Comparison of ENCODE assay signal across 8 mouse cellular contexts in the genomic region with DNA sequence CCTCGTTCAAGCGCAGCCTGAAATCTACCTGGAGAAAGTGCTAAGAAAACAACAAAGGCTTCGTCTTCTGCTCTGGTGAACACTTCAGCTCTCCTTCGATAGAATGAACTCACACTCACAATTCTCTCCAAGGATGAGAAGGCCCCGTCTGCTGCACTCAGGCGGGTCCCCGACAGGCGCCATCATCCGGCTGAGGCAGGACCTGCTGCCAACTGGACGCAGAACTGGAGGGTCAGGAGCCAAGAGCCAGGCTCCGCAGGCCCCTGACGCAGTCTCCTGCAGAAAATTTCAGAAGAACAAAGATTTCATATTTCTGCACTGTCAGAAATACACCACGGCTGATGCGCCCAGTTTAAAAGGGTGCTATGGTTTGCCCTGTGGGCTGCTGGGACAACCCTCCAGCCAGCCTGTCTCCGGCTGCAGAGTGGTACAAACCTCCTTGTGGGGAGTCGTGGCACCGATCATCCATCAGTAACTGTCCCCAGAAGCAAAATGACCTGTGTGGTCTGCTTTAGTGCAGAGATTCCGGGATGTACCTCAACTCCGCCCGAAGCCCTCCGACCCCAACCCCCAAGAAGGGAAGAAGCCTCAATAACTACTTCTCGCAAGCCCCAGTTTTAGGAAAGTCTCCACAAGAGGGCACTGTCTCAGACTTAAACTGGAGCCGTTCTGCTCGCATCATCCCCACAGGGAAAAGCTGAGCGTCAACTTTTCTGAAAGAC. TPM values are rescaled to one million over a fixed set of nuclear protein-coding genes. Genes with fewer than 3 reads are reported as not detected.
DNase-seq lines count a peak whose midpoint lies in the region; ATAC-seq lines count a peak whose summit lies in the region.

No protein-coding gene starts in this region.

- 20% methylated on average over 25 of the region's 25 CpGs for WGBS in heart, embryonic 14.5 days
- WGBS in kidney, embryonic 16.5 days: 13% methylated on average over 25 of the region's 25 CpGs
- WGBS in liver, embryonic 15.5 days (ENCODE audit: insufficient replicate concordance): 20% methylated on average over 25 of the region's 25 CpGs
- 15% methylated on average over 25 of the region's 25 CpGs for WGBS in neural tube, embryonic 14.5 days

- H3K4me1 ChIP-seq in heart, embryonic 14.5 days (ENCODE audit: control insufficient read depth in 2 of 2, insufficient read depth in 2 of 2, low read length in 2 of 2): peaks cover 0 to 2% of the 10 kb centered on the region in 2 experiments; a peak in 1 of 4 replicates
- H3K4me1 ChIP-seq in kidney, embryonic 16.5 days (ENCODE audit: insufficient read depth, low read length): peaks cover 8% of the 10 kb centered on the region; the same call in 1 of the 2 replicates
- H3K4me1 ChIP-seq in liver, embryonic 15.5 days (replicated peaks): no peaks in the 10 kb centered on the region
- no peaks in the 10 kb centered on the region for H3K4me1 ChIP-seq in neural tube, embryonic 14.5 days (ENCODE audit: control insufficient read depth, insufficient read depth, low read length)

- H3K4me3 ChIP-seq in heart, embryonic 14.5 days (ENCODE audit: control insufficient read depth in 1 of 2, insufficient read depth in 1 of 2, low read depth in 1 of 2, low read length in 2 of 2): peak overlapping the region; percentile 22 to 33
- peak overlapping the region; percentile 29 for H3K4me3 ChIP-seq in kidney, embryonic 16.5 days (ENCODE audit: low read length)
- no peak overlapping the region for H3K4me3 ChIP-seq in liver, embryonic 15.5 days (replicated peaks)
- peak overlapping the region; percentile 4; the same call in 1 of the 2 replicates for H3K4me3 ChIP-seq in neural tube, embryonic 14.5 days (ENCODE audit: low read depth, low read length)

- DNase-seq in urinary bladder, postnatal 25 days (ENCODE audit: low spot score): peak; percentile 61
- DNase-seq in urinary bladder, adult 2 months (ENCODE audit: low spot score): no peak
- DNase-seq in embryo, embryonic 10.5 days (ENCODE audit: low spot score): peak; percentile 93
- no peak for DNase-seq in ovary, postnatal 36 days (ENCODE audit: low spot score)

- no peaks in the 10 kb centered on the region for H3K9me3 ChIP-seq in heart, embryonic 14.5 days (ENCODE audit: control insufficient read depth, low read length)
- H3K9me3 ChIP-seq in kidney, embryonic 16.5 days (ENCODE audit: low read length): no peaks in the 10 kb centered on the region
- no peaks in the 10 kb centered on the region for H3K9me3 ChIP-seq in liver, embryonic 15.5 days (replicated peaks)
- no peaks in the 10 kb centered on the region for H3K9me3 ChIP-seq in neural tube, embryonic 14.5 days (ENCODE audit: control insufficient read depth, low read length)

- H3K9ac ChIP-seq in heart, embryonic 14.5 days (ENCODE audit: low read length): 0 out of 2 replicates have a peak overlapping the region, but pooled peaks have one; percentile 34
- H3K9ac ChIP-seq in kidney, embryonic 16.5 days (replicated peaks; ENCODE audit: low read length): peak overlapping the region; percentile 28; the same call in 1 of the 2 replicates
- no peak overlapping the region for H3K9ac ChIP-seq in liver, embryonic 15.5 days
- no peak overlapping the region for H3K9ac ChIP-seq in neural tube, embryonic 14.5 days (replicated peaks; ENCODE audit: low read depth, low read length)

- no peaks in the 10 kb centered on the region; the same call in 1 of the 2 replicates for H3K27me3 ChIP-seq in heart, embryonic 14.5 days (ENCODE audit: control insufficient read depth, insufficient read depth, low read length)
- H3K27me3 ChIP-seq in kidney, embryonic 16.5 days (ENCODE audit: insufficient read depth, low read length): peaks cover 4% of the 10 kb centered on the region; the same call in 1 of the 2 replicates
- H3K27me3 ChIP-seq in liver, embryonic 15.5 days: peaks cover 36% of the 10 kb centered on the region
- H3K27me3 ChIP-seq in neural tube, embryonic 14.5 days (ENCODE audit: control insufficient read depth, insufficient read depth, low read length): 0 out of 2 replicates have a peak, but pooled peaks cover 2% of the 10 kb centered on the region

- H3K4me2 ChIP-seq in heart, embryonic 14.5 days (ENCODE audit: low read length): peak overlapping the region; percentile 61
- peak overlapping the region; percentile 50 for H3K4me2 ChIP-seq in kidney, embryonic 16.5 days (replicated peaks; ENCODE audit: low read depth, low read length)
- peak overlapping the region; percentile 31 for H3K4me2 ChIP-seq in liver, embryonic 15.5 days
- H3K4me2 ChIP-seq in neural tube, embryonic 14.5 days (ENCODE audit: low read depth, low read length): peak overlapping the region; percentile 37

- no peak overlapping the region for H3K27ac ChIP-seq in heart, embryonic 14.5 days (replicated peaks in 1 of 2; ENCODE audit: control insufficient read depth in 1 of 2, insufficient read depth in 1 of 2, low read depth in 2 of 2, low read length in 2 of 2)
- H3K27ac ChIP-seq in kidney, embryonic 16.5 days (ENCODE audit: low read length): no peak overlapping the region
- no peak overlapping the region for H3K27ac ChIP-seq in liver, embryonic 15.5 days (replicated peaks)
- H3K27ac ChIP-seq in neural tube, embryonic 14.5 days (ENCODE audit: low read depth, low read length): no peak overlapping the region

- no peak for ATAC-seq in heart, embryonic 14.5 days (ENCODE audit: insufficient number of reproducible peaks, insufficient read depth, low FRiP score, low read depth)
- no peak for ATAC-seq in kidney, embryonic 16.5 days (ENCODE audit: low FRiP score, low TSS enrichment)
- ATAC-seq in liver, embryonic 15.5 days (ENCODE audit: insufficient read depth): no peak
- ATAC-seq in neural tube, embryonic 14.5 days (ENCODE audit: low read depth): no peak

- no peaks in the 10 kb centered on the region for H3K36me3 ChIP-seq in heart, embryonic 14.5 days (ENCODE audit: control insufficient read depth, insufficient read depth, low read length)
- H3K36me3 ChIP-seq in kidney, embryonic 16.5 days (ENCODE audit: insufficient read depth, low read length): no peaks in the 10 kb centered on the region
- no peaks in the 10 kb centered on the region for H3K36me3 ChIP-seq in liver, embryonic 15.5 days (replicated peaks)
- H3K36me3 ChIP-seq in neural tube, embryonic 14.5 days (ENCODE audit: control insufficient read depth, insufficient read depth, low read length): no peaks in the 10 kb centered on the region

RNA-seq across cellular contexts. Expression of a gene that starts 10.2 kb away (rescaled TPM):
- 20.1 and 21.4 TPM in 2 replicates for polyA plus RNA-seq in urinary bladder, adult 2 months (2012; rRNA removed)
- 10.0 and 11.4 TPM in 2 replicates for polyA plus RNA-seq in heart, embryonic 14.5 days (2014; fragmentation: Nextera tagmentation; extraction: Ambion mirVana)
- 7.9 TPM in 2 replicates for polyA plus RNA-seq in kidney, embryonic 16.5 days (2015; fragmentation: Nextera tagmentation; extraction: Ambion mirVana)
- polyA plus RNA-seq in liver, embryonic 15.5 days (2015; fragmentation: Nextera tagmentation; extraction: Ambion mirVana): 1.7 TPM in 2 replicates
- polyA plus RNA-seq in neural tube, embryonic 14.5 days (2014; fragmentation: Nextera tagmentation; extraction: Ambion mirVana): 13.9 and 18.9 TPM in 2 replicates

Comparison
In these comparisons a context has a peak if more than half of its experiments do, and no peak if none do; other contexts are left out.
1. DNase-seq: peak in urinary bladder, postnatal 25 days (single experiment) and embryo, embryonic 10.5 days (single experiment); none in urinary bladder, adult 2 months (single experiment) and ovary, postnatal 36 days (single experiment).
2. H3K9ac ChIP-seq: peak in heart, embryonic 14.5 days (single experiment) and kidney, embryonic 16.5 days (single experiment); none in liver, embryonic 15.5 days (single experiment) and neural tube, embryonic 14.5 days (single experiment).
3. Peak in every context shown above with its lines, with median percentiles within 50 percentile points of each other: H3K4me2 ChIP-seq.